Mouse (Mus musculus): Measurements from ENCODE around the gene Bcl11a. TPM values are rescaled to one million over a fixed set of nuclear protein-coding genes. Genes with fewer than 3 reads are reported as not detected.
A peak's percentile ranks its signal among the peaks of the same experiment; 100 is the strongest.

The Bcl11a gene
- polyA plus RNA-seq, 1 experiment = 89.4 TPM

DNA sequence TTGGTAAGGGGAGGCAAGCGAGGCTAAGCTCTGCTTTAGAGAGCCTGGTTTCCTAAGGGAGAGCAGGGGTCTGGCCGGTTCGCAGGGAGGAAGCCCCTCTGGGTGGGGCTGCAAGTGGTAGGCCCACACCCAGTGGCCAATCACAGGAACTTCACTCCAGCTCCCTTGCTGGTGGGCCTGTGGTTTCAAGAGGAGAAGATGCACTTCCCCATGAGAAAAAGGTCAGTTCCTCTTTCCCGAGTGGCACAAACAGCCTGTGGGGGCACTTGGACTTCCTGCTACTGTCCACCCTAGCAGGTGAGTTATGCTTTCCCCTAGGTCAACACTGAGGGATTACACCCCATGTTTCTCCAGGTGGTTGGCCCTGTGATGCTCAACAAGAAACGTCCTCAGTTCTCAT lies 107.1 kb downstream of the Bcl11a start:
- Histone ChIP-seq H3K4me3 (ENCODE audit: insufficient read depth, low read depth, low read length) (no peak overlapping the region), H3K27ac (ENCODE audit: insufficient read depth, low read depth, low read length) (peak overlapping the region; percentile 30; the same call in 1 of the 2 replicates), H3K4me1 (ENCODE audit: control insufficient read depth, insufficient read depth, low read length) (peaks cover 10% of the 10 kb centered on the region)
- 53% methylated on average over 5 of the region's 5 CpGs for WGBS
- TF ChIP-seq CTCF (IDR thresholded peaks at IDR 0.05; ENCODE audit: insufficient read depth, low read depth, low read length) = no peak
- no peak for TF ChIP-seq POLR2A (IDR thresholded peaks at IDR 0.05; ENCODE audit: insufficient read depth, low read depth, low read length)

GRCm38 (mm10) chr11:24190411-24190810 lies 112.6 kb downstream of the Bcl11a start:
- no peak overlapping the region for H3K27ac ChIP-seq (ENCODE audit: insufficient read depth, low read depth, low read length)
- WGBS = 94% methylated on average over 3 of the region's 3 CpGs
- TF ChIP-seq CTCF (IDR thresholded peaks at IDR 0.05; ENCODE audit: insufficient read depth, low read depth, low read length) (no peak), POLR2A (IDR thresholded peaks at IDR 0.05; ENCODE audit: insufficient read depth, low read depth, low read length) (no peak)
- no peaks in the 10 kb centered on the region for H3K4me1 ChIP-seq (ENCODE audit: control insufficient read depth, insufficient read depth, low read length)
- H3K4me3 ChIP-seq (ENCODE audit: insufficient read depth, low read depth, low read length) = no peak overlapping the region

DNA sequence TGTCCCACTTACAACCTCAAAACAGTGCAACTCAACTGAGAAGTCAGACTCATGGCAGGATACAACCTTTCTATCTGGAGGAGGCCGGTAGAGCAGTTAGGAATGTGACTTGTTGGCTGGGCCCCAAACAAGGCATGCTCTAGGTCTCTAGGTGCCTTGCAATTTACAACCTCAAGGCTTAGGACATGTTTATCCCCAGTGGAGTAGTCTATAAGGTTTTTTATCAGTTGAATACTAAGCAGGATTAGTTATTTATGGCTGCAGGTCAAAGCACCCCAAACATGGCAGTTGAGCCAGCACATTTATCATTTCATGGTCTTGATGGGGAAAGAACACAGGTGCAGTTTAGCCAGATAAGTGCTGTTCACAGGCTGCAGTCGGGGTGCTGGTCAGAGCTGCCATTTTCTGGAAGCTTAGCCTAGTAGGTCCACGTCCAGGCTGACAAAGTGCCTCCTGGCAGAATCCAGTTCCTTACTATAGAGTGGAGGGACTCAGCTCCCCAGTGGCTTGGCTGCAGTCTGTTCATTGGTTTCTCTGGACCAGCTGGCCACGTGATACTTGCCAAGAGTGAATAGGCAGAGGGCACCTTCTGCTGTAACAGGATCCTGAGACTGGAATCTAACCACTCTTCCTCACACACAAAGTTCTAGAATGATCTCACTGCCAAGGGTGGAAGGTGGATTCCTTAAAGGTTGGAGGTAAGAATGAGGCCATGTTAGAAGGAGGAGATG lies 118.8 kb downstream of the Bcl11a start:
- no peaks in the 10 kb centered on the region for H3K4me1 ChIP-seq (ENCODE audit: control insufficient read depth, insufficient read depth, low read length)
- WGBS = 92% methylated on average over 4 of the region's 4 CpGs
- no peak for TF ChIP-seq CTCF (IDR thresholded peaks at IDR 0.05; ENCODE audit: insufficient read depth, low read depth, low read length)
- TF ChIP-seq POLR2A (IDR thresholded peaks at IDR 0.05; ENCODE audit: insufficient read depth, low read depth, low read length) = no peak
- no peak overlapping the region for H3K4me3 ChIP-seq (ENCODE audit: insufficient read depth, low read depth, low read length)
- no peak overlapping the region for H3K27ac ChIP-seq (ENCODE audit: insufficient read depth, low read depth, low read length)

DNA sequence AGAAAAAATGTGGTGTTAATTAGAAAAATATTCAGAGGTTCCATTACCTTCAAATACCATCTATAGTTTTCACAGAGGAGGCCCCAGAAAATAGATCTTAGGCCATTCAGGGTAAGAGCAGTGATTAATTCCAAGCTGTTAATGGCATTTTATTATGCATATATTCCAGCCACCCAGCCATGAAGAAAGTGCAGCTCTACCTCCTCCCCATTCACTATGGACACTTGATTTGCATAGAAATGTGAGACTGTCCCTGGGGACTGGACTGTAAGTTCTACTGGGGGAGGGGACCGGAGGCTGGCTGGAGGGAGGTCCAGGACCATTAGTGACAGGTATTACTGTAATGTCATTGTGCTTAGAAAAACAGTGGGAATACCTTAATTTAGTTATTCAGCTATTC lies 119.6 kb downstream of the Bcl11a start:
- 65% methylated on average over 1 of the region's 1 CpGs for WGBS
- TF ChIP-seq CTCF (IDR thresholded peaks at IDR 0.05; ENCODE audit: insufficient read depth, low read depth, low read length) (no peak), POLR2A (IDR thresholded peaks at IDR 0.05; ENCODE audit: insufficient read depth, low read depth, low read length) (no peak)
- H3K27ac ChIP-seq (ENCODE audit: insufficient read depth, low read depth, low read length) = no peak overlapping the region

GRCm38 (mm10) chr11:24199560-24199959 lies 121.7 kb downstream of the Bcl11a start:
- TF ChIP-seq CTCF (IDR thresholded peaks at IDR 0.05; ENCODE audit: insufficient read depth, low read depth, low read length) (no peak), POLR2A (IDR thresholded peaks at IDR 0.05; ENCODE audit: insufficient read depth, low read depth, low read length) (no peak)
- no peaks in the 10 kb centered on the region for H3K4me1 ChIP-seq (ENCODE audit: control insufficient read depth, insufficient read depth, low read length)
- 93% methylated on average over 3 of the region's 3 CpGs for WGBS
- H3K27ac ChIP-seq (ENCODE audit: insufficient read depth, low read depth, low read length) = no peak overlapping the region
- H3K4me3 ChIP-seq (ENCODE audit: insufficient read depth, low read depth, low read length) = no peak overlapping the region

More for the DNA sequence above, 119.6 kb downstream of the Bcl11a start:
- no peak overlapping the region for H3K4me3 ChIP-seq (ENCODE audit: insufficient read depth, low read depth, low read length)
- no peaks in the 10 kb centered on the region for H3K4me1 ChIP-seq (ENCODE audit: control insufficient read depth, insufficient read depth, low read length)

DNA sequence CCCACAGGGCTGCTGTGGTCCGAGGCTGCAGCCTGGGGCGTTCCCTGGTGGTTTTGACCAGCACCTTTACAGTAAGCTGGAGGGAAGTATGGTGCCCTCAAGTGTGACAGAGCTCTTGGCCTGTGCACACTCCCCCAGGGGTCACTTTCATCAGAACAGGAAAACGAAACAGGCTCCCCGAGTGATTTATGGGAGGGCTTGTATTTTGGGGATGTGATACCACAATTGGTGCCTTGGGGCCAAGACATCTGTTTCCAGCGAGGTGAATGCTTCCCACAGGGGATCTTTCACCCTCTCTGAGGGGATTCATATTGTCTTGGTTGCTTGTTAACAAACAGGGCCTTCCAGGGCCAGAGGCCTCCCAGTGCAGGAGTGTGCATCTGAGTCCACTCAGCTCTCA lies 122.5 kb downstream of the Bcl11a start:
- Histone ChIP-seq H3K4me3 (ENCODE audit: insufficient read depth, low read depth, low read length) (no peak overlapping the region), H3K4me1 (ENCODE audit: control insufficient read depth, insufficient read depth, low read length) (no peaks in the 10 kb centered on the region), H3K27ac (ENCODE audit: insufficient read depth, low read depth, low read length) (no peak overlapping the region)
- 80% methylated on average over 5 of the region's 5 CpGs for WGBS
- TF ChIP-seq CTCF (IDR thresholded peaks at IDR 0.05; ENCODE audit: insufficient read depth, low read depth, low read length) = no peak

DNA sequence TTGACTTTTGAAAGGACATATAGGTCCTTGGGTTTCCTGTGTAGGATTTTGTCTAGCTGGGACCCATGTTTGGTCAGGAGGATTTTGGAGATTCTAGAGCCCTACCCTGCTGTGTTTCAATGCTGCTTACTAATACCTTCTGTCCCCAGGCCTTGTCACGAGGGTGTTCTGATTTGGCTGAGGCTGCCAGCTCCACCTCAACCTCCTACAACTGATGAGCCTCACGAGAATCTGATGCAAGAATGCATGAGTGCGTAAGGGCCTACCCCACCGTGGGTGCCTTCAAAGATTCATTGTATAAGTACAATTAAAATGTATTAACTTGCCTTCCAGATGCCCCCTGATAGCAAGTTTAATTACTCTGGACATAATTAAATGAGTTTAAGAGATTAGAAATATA lies 123.4 kb downstream of the Bcl11a start:
- Histone ChIP-seq H3K27ac (ENCODE audit: insufficient read depth, low read depth, low read length) (no peak overlapping the region), H3K4me1 (ENCODE audit: control insufficient read depth, insufficient read depth, low read length) (no peaks in the 10 kb centered on the region), H3K4me3 (ENCODE audit: insufficient read depth, low read depth, low read length) (no peak overlapping the region)
- no peak for TF ChIP-seq POLR2A (IDR thresholded peaks at IDR 0.05; ENCODE audit: insufficient read depth, low read depth, low read length)
- TF ChIP-seq CTCF (IDR thresholded peaks at IDR 0.05; ENCODE audit: insufficient read depth, low read depth, low read length) = no peak
- WGBS = 86% methylated on average over 4 of the region's 4 CpGs

- WGBS = 65% methylated on average over 7 of the region's 7 CpGs
- Histone ChIP-seq H3K4me1 (ENCODE audit: control insufficient read depth, insufficient read depth, low read length) (no peaks in the 10 kb centered on the region), H3K4me3 (ENCODE audit: insufficient read depth, low read depth, low read length) (no peak overlapping the region), H3K27ac (ENCODE audit: insufficient read depth, low read depth, low read length) (no peak overlapping the region)
- TF ChIP-seq POLR2A (IDR thresholded peaks at IDR 0.05; ENCODE audit: insufficient read depth, low read depth, low read length) (no peak), CTCF (IDR thresholded peaks at IDR 0.05; ENCODE audit: insufficient read depth, low read depth, low read length) (no peak)
Observed at GRCm38 (mm10) chr11:24202641-24203361, 124.9 kb downstream of the Bcl11a start.

DNA sequence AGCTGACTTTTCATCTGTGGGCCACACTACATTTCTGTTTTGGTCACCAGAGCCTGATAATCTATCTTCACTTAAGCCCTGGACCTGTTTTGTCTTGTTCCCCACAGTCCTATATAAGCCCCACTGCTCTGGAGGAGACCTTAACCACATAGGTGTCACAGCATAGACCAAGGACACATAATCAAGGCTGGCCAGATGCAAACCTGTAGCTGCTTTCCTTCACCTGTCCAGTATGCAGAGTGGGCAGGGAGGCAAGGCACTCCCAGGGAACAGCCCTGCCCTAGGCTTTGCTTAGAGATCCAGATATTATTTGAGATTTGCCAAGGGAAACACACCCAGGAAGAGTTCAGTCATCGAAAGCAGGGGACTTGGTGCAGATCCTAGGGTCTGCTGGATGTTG lies 125.6 kb downstream of the Bcl11a start:
- no peak overlapping the region for H3K27ac ChIP-seq (ENCODE audit: insufficient read depth, low read depth, low read length)
- TF ChIP-seq POLR2A (IDR thresholded peaks at IDR 0.05; ENCODE audit: insufficient read depth, low read depth, low read length) = no peak
- no peak for TF ChIP-seq CTCF (IDR thresholded peaks at IDR 0.05; ENCODE audit: insufficient read depth, low read depth, low read length)
- no peaks in the 10 kb centered on the region for H3K4me1 ChIP-seq (ENCODE audit: control insufficient read depth, insufficient read depth, low read length)
- WGBS = 97% methylated on average over 1 of the region's 1 CpGs
- H3K4me3 ChIP-seq (ENCODE audit: insufficient read depth, low read depth, low read length) = no peak overlapping the region
